Mouse (Mus musculus) intestine, embryonic 14.5 days (tissue): Measurements from ENCODE around the gene Dennd1a. TPM values are rescaled to one million over a fixed set of nuclear protein-coding genes. Genes with fewer than 3 reads are reported as not detected.
A peak's percentile ranks its signal among the peaks of the same experiment; 100 is the strongest.

Experiments
- ATAC-seq: fragments of 200-750 bp; cut with Nextera tagmentation; replicated peaks from 2 replicates; pipeline ENCODE4 v1.8.0; 2017; ENCODE audit warnings: low read depth, moderate number of reproducible peaks, moderate TSS enrichment, moderate library complexity; ENCODE audit not compliant: low FRiP score, low TSS enrichment
- DNase-seq: peaks from one replicate; pipeline ENCODE4 v3.0.0-alpha.2; 2018; ENCODE audit warnings: low spot score
- H3K27ac ChIP-seq: fragments of 300-500 bp; sonication (generic); 2 replicates; pipeline ENCODE4 v1.5.1; 2014; ENCODE audit warnings: low read depth, mild to moderate bottlenecking, control low read depth
- H3K27me3 ChIP-seq: fragments of 300-500 bp; sonication (generic); replicated peaks from 2 replicates; pipeline ENCODE4 v1.6.1; 2014; ENCODE audit warnings: low read length, control low read depth; ENCODE audit not compliant: control insufficient read depth, insufficient read depth
- H3K36me3 ChIP-seq: fragments of 300-500 bp; sonication (generic); 2 replicates; pipeline ENCODE4 v1.6.1; 2014; ENCODE audit warnings: low read length, control low read depth; ENCODE audit not compliant: control insufficient read depth, insufficient read depth
- H3K4me1 ChIP-seq: fragments of 300-500 bp; sonication (generic); replicated peaks from 2 replicates; pipeline ENCODE4 v1.6.1; 2014; ENCODE audit warnings: low read length, control low read depth, mixed read lengths; ENCODE audit not compliant: control insufficient read depth, insufficient read depth
- H3K4me2 ChIP-seq: fragments of 300-500 bp; sonication (generic); 2 replicates; pipeline ENCODE4 v1.6.1; 2014; ENCODE audit warnings: low read length
- H3K4me3 ChIP-seq: fragments of 300-500 bp; sonication (generic); 2 replicates; pipeline ENCODE4 v1.5.1; 2014; ENCODE audit warnings: low read depth, low read length, control low read depth, mixed read lengths
- H3K9ac ChIP-seq: fragments of 300-500 bp; sonication (generic); 2 replicates; pipeline ENCODE4 v1.6.1; 2014; ENCODE audit warnings: mild to moderate bottlenecking, low read length
- H3K9me3 ChIP-seq: fragments of 300-500 bp; sonication (generic); 2 replicates; pipeline ENCODE4 v1.6.1; 2016; ENCODE audit warnings: low read length, control low read depth; ENCODE audit not compliant: control insufficient read depth
- WGBS: fragments of 180-500 bp; shearing (Covaris S2); extraction: QIAGEN DNeasy Blood & Tissue Kit; methylation state at CpG from one replicate; pipeline ENCODE4 v1.1.7; 2014; 5-methylcytosine and 5-hydroxymethylcytosine counted together
- polyA plus RNA-seq: library from polyadenylated mRNA; unstranded; fragments of >200 nt; fragmentation: Nextera tagmentation; extraction: Ambion mirVana; gene quantifications from 2 replicates; pipeline ENCODE4 v1.2.1, GENCODE M21; 2014

The Dennd1a gene
- polyA plus RNA-seq, 1 experiment from 2014 or later: 11.6 TPM

DNA sequence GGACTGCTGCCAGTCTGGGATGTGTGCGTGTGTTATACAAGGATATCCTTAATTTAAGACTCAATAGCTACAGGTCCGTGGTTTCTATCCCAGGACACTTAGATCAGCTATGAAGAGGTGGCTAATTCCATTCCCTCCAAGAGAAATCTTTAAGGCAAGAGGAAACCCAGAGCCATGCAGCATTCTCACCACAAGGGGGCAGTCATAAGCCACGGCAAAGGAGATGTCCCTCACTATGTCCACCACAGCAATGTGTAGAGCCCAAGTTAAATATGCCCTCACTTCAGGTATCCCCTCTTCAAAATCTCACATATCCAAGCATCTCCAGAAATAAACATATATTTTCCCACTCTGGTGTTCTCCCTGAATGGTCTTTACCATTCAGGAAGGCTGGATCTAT lies 471.5 kb downstream of the Dennd1a start:
- 0 out of 2 replicates have a peak, but pooled peaks have one; percentile 37 for ATAC-seq
- H3K36me3 ChIP-seq: peaks cover 8% of the 10 kb centered on the region; the same call in 1 of the 2 replicates
- peak; percentile 90 for DNase-seq
- H3K4me2 ChIP-seq: no peak overlapping the region
- H3K4me1 ChIP-seq: 0 out of 2 replicates have a peak, but pooled peaks cover 7% of the 10 kb centered on the region
- H3K27ac ChIP-seq: no peak overlapping the region
- 12% methylated on average over 3 of the region's 3 CpGs for WGBS
- H3K27me3 ChIP-seq: no peaks in the 10 kb centered on the region
- H3K9ac ChIP-seq: no peak overlapping the region
- no peak overlapping the region for H3K4me3 ChIP-seq
- no peaks in the 10 kb centered on the region for H3K9me3 ChIP-seq

DNA sequence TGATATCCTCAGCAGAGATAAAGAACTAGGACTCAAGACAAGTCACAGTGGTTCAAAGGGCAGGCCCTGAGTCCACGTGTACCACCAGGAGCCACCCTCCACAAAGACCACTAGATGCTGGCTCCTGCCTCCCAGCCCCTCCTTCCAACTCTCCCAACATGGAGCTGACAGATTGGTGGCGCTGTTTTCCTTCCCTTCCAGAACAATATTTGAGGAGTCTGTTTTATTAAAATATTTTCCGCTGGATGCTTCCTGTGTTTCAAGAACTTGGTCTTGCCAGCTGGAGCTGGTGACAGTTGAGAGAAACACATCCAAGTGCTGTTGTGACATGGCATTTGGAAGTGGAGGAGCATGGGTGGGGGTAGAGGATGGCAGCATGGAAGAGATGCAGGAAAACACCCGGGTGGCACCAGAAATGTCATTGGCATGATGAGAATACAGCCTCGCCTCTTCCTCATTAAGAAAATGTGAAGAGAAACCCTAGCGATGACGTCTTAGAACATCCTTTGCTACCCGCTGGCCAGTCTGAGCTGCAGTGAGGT lies 472.3 kb downstream of the Dennd1a start:
- Histone ChIP-seq H3K9me3 (no peaks in the 10 kb centered on the region), H3K4me3 (no peak overlapping the region), H3K4me2 (no peak overlapping the region), H3K36me3 (peaks cover 8% of the 10 kb centered on the region; the same call in 1 of the 2 replicates), H3K4me1 (0 out of 2 replicates have a peak, but pooled peaks cover 7% of the 10 kb centered on the region), H3K9ac (no peak overlapping the region), H3K27ac (no peak overlapping the region), H3K27me3 (no peaks in the 10 kb centered on the region)
- no peak for ATAC-seq
- DNase-seq: no peak
- WGBS: 82% methylated on average over 8 of the region's 8 CpGs

DNA sequence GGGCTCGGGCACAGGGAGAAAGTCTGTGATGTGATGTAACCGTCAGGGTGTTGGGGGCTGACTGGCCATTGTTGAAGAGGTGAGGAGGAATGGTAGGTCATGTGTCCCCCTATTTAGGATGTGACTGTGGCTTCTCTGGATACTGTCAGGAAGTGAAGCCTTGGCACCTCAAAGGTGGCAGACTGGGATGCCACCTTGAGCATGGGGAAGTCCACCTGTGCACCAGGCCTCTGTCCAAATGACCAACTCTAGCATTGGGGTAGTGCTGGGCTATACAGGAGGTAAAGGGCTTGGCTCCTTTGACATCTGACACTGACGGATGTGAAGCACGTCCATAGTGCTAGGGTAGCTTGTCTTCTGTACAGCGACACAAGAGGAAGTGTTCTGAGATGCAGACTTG lies 474.8 kb downstream of the Dennd1a start:
- Histone ChIP-seq H3K9me3 (no peaks in the 10 kb centered on the region), H3K4me2 (no peak overlapping the region), H3K9ac (no peak overlapping the region), H3K4me1 (no peaks in the 10 kb centered on the region), H3K27ac (no peak overlapping the region), H3K27me3 (no peaks in the 10 kb centered on the region), H3K4me3 (no peak overlapping the region), H3K36me3 (peaks cover 8% of the 10 kb centered on the region; the same call in 1 of the 2 replicates)
- no peak for ATAC-seq
- DNase-seq: no peak
- 84% methylated on average over 5 of the region's 5 CpGs for WGBS

DNA sequence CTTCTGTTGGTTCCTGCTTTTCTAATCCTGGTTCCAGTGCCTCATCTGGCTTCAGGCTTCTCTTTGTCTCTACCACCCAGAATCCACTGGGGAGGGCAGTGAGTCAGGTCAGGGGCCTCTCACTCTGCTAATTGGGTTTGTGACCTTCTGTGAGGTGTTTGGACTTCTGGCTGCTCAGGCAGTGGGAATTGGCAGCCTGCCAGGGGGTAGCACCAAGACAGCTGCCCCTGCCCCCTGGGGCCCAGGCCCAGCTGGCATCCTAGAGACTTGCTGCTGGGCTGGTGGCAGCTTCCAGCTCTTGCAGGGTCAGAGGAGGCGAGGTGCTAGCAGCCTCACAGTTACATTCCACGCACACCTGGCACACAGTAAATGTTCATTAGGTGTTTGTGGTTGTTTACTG lies 475.5 kb downstream of the Dennd1a start:
- Histone ChIP-seq H3K4me2 (no peak overlapping the region), H3K27ac (no peak overlapping the region), H3K9ac (no peak overlapping the region), H3K36me3 (peaks cover 8% of the 10 kb centered on the region; the same call in 1 of the 2 replicates), H3K9me3 (no peaks in the 10 kb centered on the region), H3K4me3 (no peak overlapping the region), H3K27me3 (no peaks in the 10 kb centered on the region), H3K4me1 (no peaks in the 10 kb centered on the region)
- no peak for DNase-seq
- 71% methylated on average over 2 of the region's 2 CpGs for WGBS
- no peak for ATAC-seq

DNA sequence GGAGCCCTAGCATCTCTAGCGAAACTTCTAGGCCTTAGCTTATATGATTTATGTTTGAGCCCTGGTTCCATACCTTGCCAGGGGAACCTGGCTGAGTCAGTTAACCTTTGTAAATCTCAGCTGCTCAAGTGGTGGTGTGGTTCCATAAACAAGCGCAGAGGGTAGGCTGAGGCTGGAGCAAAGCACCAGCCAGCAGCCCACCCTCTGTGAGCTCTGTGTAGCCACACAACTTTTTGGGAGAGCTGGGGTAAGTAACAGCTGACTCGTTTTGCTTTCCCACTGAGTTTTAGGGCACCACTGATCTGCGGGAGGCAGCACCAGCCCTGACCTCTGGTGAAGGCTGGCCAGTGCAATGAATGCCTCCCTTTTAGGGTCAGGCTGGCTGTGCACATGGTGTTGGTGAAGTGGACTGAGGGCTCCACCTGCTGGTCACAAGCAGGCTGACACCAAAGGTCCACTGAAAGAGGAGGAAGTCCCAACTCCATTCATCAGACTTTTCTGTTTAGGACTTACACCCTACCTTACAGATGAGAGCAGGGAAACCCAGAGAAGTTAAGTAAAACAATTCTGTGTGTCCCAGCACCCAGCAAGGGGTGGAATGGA lies 484.5 kb downstream of the Dennd1a start:
- H3K4me2 ChIP-seq: no peak overlapping the region

DNA sequence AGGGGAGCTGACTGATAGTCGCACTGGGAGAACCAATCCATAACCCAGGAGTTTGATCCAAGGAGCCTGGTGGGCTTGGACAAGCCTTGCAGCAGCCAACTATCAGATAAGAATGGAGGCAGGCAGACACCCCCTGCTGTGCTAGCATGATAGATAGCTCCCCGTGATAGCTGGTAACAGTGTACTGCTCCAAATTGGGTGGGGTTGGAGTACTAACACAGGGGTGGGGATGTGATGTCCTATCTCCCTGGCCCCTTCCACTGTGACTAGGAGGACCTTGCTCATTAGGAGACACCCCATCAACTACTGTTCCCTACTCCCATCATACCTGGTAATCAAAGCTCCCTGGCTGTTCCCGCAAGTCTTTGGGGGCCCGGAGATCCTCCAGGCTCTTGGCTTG lies 485.5 kb downstream of the Dennd1a start:
- no peaks in the 10 kb centered on the region for H3K27me3 ChIP-seq
- no peaks in the 10 kb centered on the region for H3K9me3 ChIP-seq
- 82% methylated on average over 4 of the region's 4 CpGs for WGBS
- H3K4me1 ChIP-seq: no peaks in the 10 kb centered on the region
- DNase-seq (no peak), ATAC-seq (no peak)
- no peak overlapping the region for H3K4me3 ChIP-seq
- no peak overlapping the region for H3K4me2 ChIP-seq
- H3K36me3 ChIP-seq: peaks cover 3% of the 10 kb centered on the region; the same call in 1 of the 2 replicates
- H3K27ac ChIP-seq: no peak overlapping the region
- H3K9ac ChIP-seq: no peak overlapping the region

More for the DNA sequence above, 484.5 kb downstream of the Dennd1a start:
- H3K9ac ChIP-seq: no peak overlapping the region
- ATAC-seq (peak; percentile 82), DNase-seq (peak; percentile 83)
- no peak overlapping the region for H3K4me3 ChIP-seq
- H3K4me1 ChIP-seq: no peaks in the 10 kb centered on the region
- no peak overlapping the region for H3K27ac ChIP-seq
- H3K9me3 ChIP-seq: no peaks in the 10 kb centered on the region
- 43% methylated on average over 4 of the region's 4 CpGs for WGBS
- no peaks in the 10 kb centered on the region for H3K27me3 ChIP-seq
- H3K36me3 ChIP-seq: peaks cover 3% of the 10 kb centered on the region; the same call in 1 of the 2 replicates

DNA sequence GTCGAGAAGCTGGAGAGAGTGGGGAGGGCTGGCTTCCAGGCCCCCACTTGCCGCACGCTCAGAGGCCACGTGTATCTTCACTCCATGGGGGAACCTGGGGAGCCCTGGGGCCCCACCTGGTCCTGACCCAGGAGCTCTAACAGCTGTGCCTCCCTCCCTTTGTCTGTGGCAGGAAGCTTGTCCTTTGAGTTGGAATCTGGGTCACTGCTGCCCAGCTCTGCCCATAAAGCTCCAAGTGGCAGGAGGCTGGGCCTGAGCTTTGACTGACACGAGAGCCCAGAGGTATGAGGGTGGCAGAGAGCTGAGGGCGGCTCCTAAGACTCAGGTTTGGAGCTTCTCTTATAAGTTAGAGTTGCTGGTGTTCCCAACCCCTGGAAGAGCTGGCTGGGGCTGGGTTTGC lies 488.1 kb downstream of the Dennd1a start:
- Histone ChIP-seq H3K9me3 (no peaks in the 10 kb centered on the region), H3K27me3 (no peaks in the 10 kb centered on the region), H3K27ac (no peak overlapping the region), H3K4me2 (no peak overlapping the region), H3K4me3 (no peak overlapping the region), H3K36me3 (peaks cover 3% of the 10 kb centered on the region; the same call in 1 of the 2 replicates), H3K4me1 (no peaks in the 10 kb centered on the region), H3K9ac (no peak overlapping the region)
- WGBS: 63% methylated on average over 6 of the region's 6 CpGs
- no peak for DNase-seq
- no peak for ATAC-seq

DNA sequence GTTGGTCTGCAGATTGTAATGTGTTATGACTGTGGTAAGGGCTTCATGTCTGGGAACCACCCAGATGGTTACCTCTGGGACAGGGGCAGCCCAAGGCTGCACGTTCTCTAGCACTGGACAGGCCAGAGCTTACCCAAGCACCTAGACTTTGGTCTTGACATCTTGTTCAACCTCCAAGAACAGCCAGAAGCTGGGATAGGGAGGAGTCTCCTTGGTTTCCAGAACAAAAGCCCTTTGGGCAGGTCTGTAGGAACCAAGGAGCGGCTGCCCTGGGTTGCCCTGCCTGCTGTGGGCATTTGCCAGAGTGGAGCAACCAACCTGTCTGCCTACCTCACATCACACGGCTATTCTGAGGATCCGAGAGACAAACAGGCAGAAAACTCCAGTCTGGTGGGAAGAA lies 490.1 kb downstream of the Dennd1a start:
- DNase-seq (no peak), ATAC-seq (no peak)
- H3K27ac ChIP-seq: no peak overlapping the region
- peaks cover 3% of the 10 kb centered on the region; the same call in 1 of the 2 replicates for H3K36me3 ChIP-seq
- H3K4me2 ChIP-seq: no peak overlapping the region
- 0 out of 2 replicates have a peak, but pooled peaks cover 6% of the 10 kb centered on the region for H3K27me3 ChIP-seq
- 92% methylated on average over 4 of the region's 4 CpGs for WGBS
- no peaks in the 10 kb centered on the region for H3K4me1 ChIP-seq
- no peaks in the 10 kb centered on the region for H3K9me3 ChIP-seq
- no peak overlapping the region for H3K4me3 ChIP-seq
- H3K9ac ChIP-seq: no peak overlapping the region

DNA sequence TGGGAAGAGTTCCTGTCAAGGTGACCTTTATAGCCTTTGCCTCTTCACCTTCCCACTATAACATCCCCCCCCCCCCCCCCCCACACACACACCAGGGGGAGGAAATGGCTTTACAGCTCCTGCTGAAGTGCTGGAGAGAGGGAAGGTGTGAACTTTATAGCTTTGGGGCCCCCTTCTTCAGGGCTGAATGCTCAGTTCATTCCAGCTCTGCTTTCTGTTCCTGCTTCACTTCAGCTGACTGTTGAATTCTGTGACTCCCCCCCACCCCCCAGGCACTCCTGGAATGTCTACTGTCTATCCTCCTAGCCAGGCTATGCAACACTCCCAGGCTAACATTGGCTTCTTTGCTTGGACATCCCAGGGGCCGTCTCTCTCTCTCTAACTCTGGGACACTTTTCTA lies 491.2 kb downstream of the Dennd1a start:
- Histone ChIP-seq H3K36me3 (peaks cover 3% of the 10 kb centered on the region; the same call in 1 of the 2 replicates), H3K4me1 (no peaks in the 10 kb centered on the region), H3K9me3 (no peaks in the 10 kb centered on the region), H3K27ac (no peak overlapping the region), H3K4me3 (no peak overlapping the region), H3K4me2 (no peak overlapping the region), H3K9ac (no peak overlapping the region), H3K27me3 (0 out of 2 replicates have a peak, but pooled peaks cover 6% of the 10 kb centered on the region)
- 0 out of 2 replicates have a peak, but pooled peaks have one; percentile 4 for ATAC-seq
- no peak for DNase-seq
- WGBS: 27% methylated on average over 1 of the region's 1 CpGs
